Mouse (Mus musculus) neural tube, embryonic 14.5 days (tissue): Measurements from ENCODE around the gene Pin1. TPM values are rescaled to one million over a fixed set of nuclear protein-coding genes. Genes with fewer than 3 reads are reported as not detected.

ENCODE experiments used
- polyA plus RNA-seq: library from polyadenylated mRNA; unstranded; fragments of >200 nt; fragmentation: Nextera tagmentation; extraction: Ambion mirVana; gene quantifications from 2 replicates; pipeline ENCODE4 v1.2.1, GENCODE M21; 2014

Gene Pin1
- polyA plus RNA-seq, 1 experiment from 2014 or later: 68.8 TPM

Other genes with a start within 250 kb of the Pin1 start
- gene Zfp26, start 191.9 kb upstream of the Pin1 start, polyA plus RNA-seq: 22.5 and 26.1 TPM in 2 replicates
- gene Zfp426, start 159.3 kb upstream of the Pin1 start, polyA plus RNA-seq: 38.9 and 39.8 TPM in 2 replicates
- 88.0 and 115 TPM in 2 replicates for gene Zfp266, start 130.7 kb upstream of the Pin1 start, polyA plus RNA-seq
- 53.3 and 65.2 TPM in 2 replicates for gene Zfp846, start 70.8 kb upstream of the Pin1 start, polyA plus RNA-seq
- 464 and 488 TPM in 2 replicates for gene Ubl5, start 9.2 kb upstream of the Pin1 start, polyA plus RNA-seq
- gene Fbxl12, start 7.3 kb upstream of the Pin1 start, polyA plus RNA-seq: 9.6 and 10.6 TPM in 2 replicates
- 155 and 202 TPM in 2 replicates for gene Olfm2, start 94.3 kb downstream of the Pin1 start, polyA plus RNA-seq
- 0.76 and 0.98 TPM in 2 replicates for gene Col5a3, start 163.0 kb downstream of the Pin1 start, polyA plus RNA-seq
- gene Rdh8, start 166.4 kb downstream of the Pin1 start, polyA plus RNA-seq: not detected in 2 replicates
- 4.3 and 7.2 TPM in 2 replicates for gene A230050P20Rik, start 216.5 kb downstream of the Pin1 start, polyA plus RNA-seq
- 11.1 and 14.5 TPM in 2 replicates for gene Angptl6, start 227.6 kb downstream of the Pin1 start, polyA plus RNA-seq
- gene Ppan, start 236.1 kb downstream of the Pin1 start, polyA plus RNA-seq: 41.7 and 49.0 TPM in 2 replicates
- 226 and 228 TPM in 2 replicates for gene Eif3g, start 246.5 kb downstream of the Pin1 start, polyA plus RNA-seq